Mouse (Mus musculus) hindbrain, embryonic 14.5 days (tissue): ENCODE results near the gene Atp6v0d1. TPM values are rescaled to one million over a fixed set of nuclear protein-coding genes. Genes with fewer than 3 reads are reported as not detected.
A peak's percentile ranks its signal among the peaks of the same experiment; 100 is the strongest.

Source experiments
- ATAC-seq: fragments of 200-750 bp; cut with Nextera tagmentation; 2 replicates; pipeline ENCODE4 v1.8.0; 2017; ENCODE audit warnings: moderate number of reproducible peaks, mild to moderate bottlenecking, moderate TSS enrichment, moderate library complexity; ENCODE audit not compliant: low FRiP score
- DNase-seq: peaks from one replicate; pipeline ENCODE4 v3.0.0-alpha.2; 2015; ENCODE audit warnings: low spot score
- H3K27ac ChIP-seq: fragments of 300-500 bp; sonication (generic); 2 replicates; pipeline ENCODE4 v1.5.1; 2014; ENCODE audit warnings: mild to moderate bottlenecking, moderate library complexity
- H3K27me3 ChIP-seq: fragments of 300-500 bp; sonication (generic); 2 replicates; pipeline ENCODE4 v1.6.1; 2014; ENCODE audit warnings: mild to moderate bottlenecking, low read length, mixed read lengths; ENCODE audit not compliant: control insufficient read depth, insufficient read depth
- H3K36me3 ChIP-seq: fragments of 300-500 bp; sonication (generic); replicated peaks from 2 replicates; pipeline ENCODE4 v1.6.1; 2014; ENCODE audit not compliant: control insufficient read depth, insufficient read depth
- H3K4me1 ChIP-seq: fragments of 300-500 bp; sonication (generic); replicated peaks from 2 replicates; pipeline ENCODE4 v1.6.1; 2014; ENCODE audit warnings: antibody characterized with exemption, low read length, mixed read lengths; ENCODE audit not compliant: control insufficient read depth, insufficient read depth
- H3K4me2 ChIP-seq: fragments of 300-500 bp; sonication (generic); replicated peaks from 2 replicates; pipeline ENCODE4 v1.6.1; 2014; ENCODE audit warnings: mild to moderate bottlenecking, moderate library complexity
- H3K4me3 ChIP-seq: fragments of 300-500 bp; sonication (generic); replicated peaks from 2 replicates; pipeline ENCODE4 v1.5.1; 2014; ENCODE audit warnings: mild to moderate bottlenecking, low read length
- H3K9ac ChIP-seq: fragments of 300-500 bp; sonication (generic); 2 replicates; pipeline ENCODE4 v1.6.1; 2014
- H3K9me3 ChIP-seq: fragments of 300-500 bp; sonication (generic); 2 replicates; pipeline ENCODE4 v1.6.1; 2016; ENCODE audit warnings: low read length; ENCODE audit not compliant: control insufficient read depth
- WGBS: fragments of 180-500 bp; shearing (Covaris S2); extraction: QIAGEN DNeasy Blood & Tissue Kit; methylation state at CpG from one replicate; pipeline ENCODE4 v1.1.7; 2014; 5-methylcytosine and 5-hydroxymethylcytosine counted together
- microRNA counts: library from miRNA; unstranded; fragments of <30 nt; microRNA quantifications from one replicate; lab custom pipeline; 2016
- microRNA-seq: library from miRNA; unstranded; fragments of <30 nt; microRNA quantifications from one replicate; pipeline ENCODE4, GENCODE M21; 2016
- polyA plus RNA-seq: library from polyadenylated mRNA; unstranded; fragments of >200 nt; fragmentation: Nextera tagmentation; extraction: Ambion mirVana; gene quantifications from 2 replicates; pipeline ENCODE4 v1.2.1, GENCODE M21; 2014

Gene Atp6v0d1
- polyA plus RNA-seq, 1 experiment from 2014 or later: 231 TPM

DNA sequence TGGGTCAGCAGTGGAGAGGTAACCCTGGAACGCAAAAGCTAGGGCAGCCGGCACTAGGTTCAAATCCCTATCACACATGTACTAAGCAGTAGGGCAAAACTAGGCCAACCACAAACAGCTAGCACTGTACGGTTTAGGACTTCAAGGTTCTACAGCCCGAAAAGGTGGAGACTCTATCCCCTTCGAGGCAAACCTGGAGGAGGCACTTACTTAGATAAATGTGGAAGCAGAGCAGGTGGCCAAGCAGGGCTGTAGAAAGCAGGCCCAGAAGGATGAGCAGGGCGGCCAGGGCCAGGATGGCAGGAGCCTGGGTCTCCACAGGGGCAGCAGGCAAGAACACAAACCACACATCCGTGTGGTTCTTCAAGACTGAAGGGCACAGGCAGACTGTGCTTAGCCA is 89.7 kb downstream of the Atp6v0d1 start:
- Histone ChIP-seq H3K4me2 (no peak overlapping the region), H3K27me3 (no peaks in the 10 kb centered on the region), H3K9ac (no peak overlapping the region), H3K4me1 (peaks cover 16% of the 10 kb centered on the region), H3K4me3 (no peak overlapping the region), H3K9me3 (no peaks in the 10 kb centered on the region), H3K36me3 (peaks cover 12% of the 10 kb centered on the region; the same call in 1 of the 2 replicates), H3K27ac (no peak overlapping the region)
- whole genome bisulfite sequencing: 91% methylated on average over 7 of the region's 7 CpGs
- ATAC-seq (no peak), DNase-seq (no peak)

- Histone ChIP-seq H3K9me3 (no peaks in the 10 kb centered on the region), H3K36me3 (peaks cover 12% of the 10 kb centered on the region; the same call in 1 of the 2 replicates), H3K9ac (no peak overlapping the region), H3K27me3 (no peaks in the 10 kb centered on the region), H3K4me3 (no peak overlapping the region), H3K4me1 (peaks cover 20% of the 10 kb centered on the region), H3K27ac (no peak overlapping the region), H3K4me2 (no peak overlapping the region)
- WGBS: 88% methylated on average over 8 of the region's 8 CpGs
- DNase-seq (no peak), ATAC-seq (no peak)
Observed at GRCm38 (mm10) chr8:105475742-105476141, 90.1 kb downstream of the Atp6v0d1 start.

DNA sequence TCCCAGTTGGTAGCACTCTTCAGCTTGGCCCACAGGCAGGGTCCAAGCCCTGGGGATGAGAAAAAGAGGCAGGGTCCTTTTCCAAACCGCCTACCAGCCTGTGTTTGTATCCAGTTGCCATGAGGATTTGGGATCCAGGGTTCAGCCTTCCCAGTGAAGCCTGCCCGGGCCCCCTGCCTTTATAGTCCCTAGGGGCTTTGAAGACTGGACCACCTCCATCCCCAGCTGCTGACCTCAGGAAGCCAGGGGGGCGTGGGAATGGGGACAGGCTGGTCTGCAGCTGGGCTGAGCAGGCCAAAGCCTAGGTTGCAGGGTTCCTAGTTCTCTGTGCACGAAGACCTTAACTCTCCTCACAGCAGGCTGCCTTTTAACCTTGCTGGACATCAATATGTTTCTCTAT is 90.6 kb downstream of the Atp6v0d1 start:
- no peak overlapping the region for H3K27ac ChIP-seq
- H3K9ac ChIP-seq: no peak overlapping the region
- no peak for ATAC-seq
- no peak for DNase-seq
- peaks cover 12% of the 10 kb centered on the region; the same call in 1 of the 2 replicates for H3K36me3 ChIP-seq
- 40% methylated on average over 4 of the region's 4 CpGs for WGBS
- H3K4me1 ChIP-seq: peaks cover 25% of the 10 kb centered on the region
- no peak overlapping the region for H3K4me3 ChIP-seq
- no peaks in the 10 kb centered on the region for H3K27me3 ChIP-seq
- no peak overlapping the region for H3K4me2 ChIP-seq
- no peaks in the 10 kb centered on the region for H3K9me3 ChIP-seq

- peak overlapping the region; percentile 39; the same call in 1 of the 2 replicates for H3K9ac ChIP-seq
- DNase-seq (no peak), ATAC-seq (no peak)
- peaks cover 30% of the 10 kb centered on the region for H3K4me1 ChIP-seq
- no peaks in the 10 kb centered on the region for H3K27me3 ChIP-seq
- H3K9me3 ChIP-seq: no peaks in the 10 kb centered on the region
- peaks cover 12% of the 10 kb centered on the region; the same call in 1 of the 2 replicates for H3K36me3 ChIP-seq
- H3K4me3 ChIP-seq: no peak overlapping the region
- WGBS: 40% methylated on average over 5 of the region's 5 CpGs
- H3K4me2 ChIP-seq: 0 out of 2 replicates have a peak overlapping the region, but pooled peaks have one; percentile 16
- H3K27ac ChIP-seq: no peak overlapping the region
Observed at GRCm38 (mm10) chr8:105474680-105475079, 91.2 kb downstream of the Atp6v0d1 start.

MicroRNA genes within 50 kb of the gene (microRNA counts, 519-probe panel; counts per million panel counts)
- not detected for microRNA mmu-miR-1966 (lab: Ali Mortazavi, UCI)

Small RNA genes within 50 kb of the gene (microRNA-seq; reads per million reads assigned to microRNA genes)
- gene Mir1966: not detected

Other genes starting within 250 kb of the Atp6v0d1 start
- 0.46 and 0.92 TPM in 2 replicates for gene Lrrc29, start 239.8 kb downstream of the Atp6v0d1 start, polyA plus RNA-seq
- 141 and 147 TPM in 2 replicates for gene Tmem208, start 239.7 kb downstream of the Atp6v0d1 start, polyA plus RNA-seq
- gene Fhod1, start 218.1 kb downstream of the Atp6v0d1 start, polyA plus RNA-seq: 0.58 and 0.70 TPM in 2 replicates
- gene Slc9a5, start 217.2 kb downstream of the Atp6v0d1 start, polyA plus RNA-seq: 11.4 and 12.1 TPM in 2 replicates
- gene Plekhg4, start 192.8 kb downstream of the Atp6v0d1 start, polyA plus RNA-seq: 1.8 and 2.6 TPM in 2 replicates
- 0.10 TPM in 1 of 2 replicates, not detected in the other for gene Kctd19, start 152.5 kb downstream of the Atp6v0d1 start, polyA plus RNA-seq
- gene Lrrc36, start 152.5 kb downstream of the Atp6v0d1 start, polyA plus RNA-seq: 0.44 and 0.78 TPM in 2 replicates
- gene Tppp3, start 94.5 kb downstream of the Atp6v0d1 start, polyA plus RNA-seq: 204 and 207 TPM in 2 replicates
- 32.7 and 33.1 TPM in 2 replicates for gene Zdhhc1, start 69.1 kb downstream of the Atp6v0d1 start, polyA plus RNA-seq
- gene Hsd11b2, start 47.3 kb downstream of the Atp6v0d1 start, polyA plus RNA-seq: 6.1 and 7.0 TPM in 2 replicates
- gene Ripor1, start 39.2 kb upstream of the Atp6v0d1 start, polyA plus RNA-seq: 30.6 and 32.6 TPM in 2 replicates
- gene Ctcf, start 70.5 kb upstream of the Atp6v0d1 start, polyA plus RNA-seq: 76.9 and 79.1 TPM in 2 replicates
- gene Agrp, start 71.3 kb upstream of the Atp6v0d1 start, polyA plus RNA-seq: 0.84 TPM in 1 of 2 replicates, not detected in the other
- 22.3 and 24.4 TPM in 2 replicates for gene Carmil2, start 120.2 kb upstream of the Atp6v0d1 start, polyA plus RNA-seq
- 71.3 and 78.1 TPM in 2 replicates for gene Acd, start 135.1 kb upstream of the Atp6v0d1 start, polyA plus RNA-seq
- 53.7 and 56.2 TPM in 2 replicates for gene Pard6a, start 135.1 kb upstream of the Atp6v0d1 start, polyA plus RNA-seq
- gene 4933405L10Rik, start 141.6 kb upstream of the Atp6v0d1 start, polyA plus RNA-seq: 0.22 and 0.27 TPM in 2 replicates
- gene Enkd1, start 142.2 kb upstream of the Atp6v0d1 start, polyA plus RNA-seq: 11.6 and 13.4 TPM in 2 replicates
- 62.7 and 71.7 TPM in 2 replicates for gene Gfod2, start 192.6 kb upstream of the Atp6v0d1 start, polyA plus RNA-seq